Mouse (Mus musculus) MEL (cell line): ENCODE measurements at regions not wholly inside any gene's neighbourhood (a gene's known extent, or its start where the extent isn't known, plus 50 kb on each side); places are given as distances from the start of the nearest gene placed in this dataset.

Experiments
- DNase-seq: peaks from one replicate; pipeline ENCODE4 v3.0.0; 2011; ENCODE audit warnings: low read depth, low spot score
- H3K27ac ChIP-seq: 2 replicates; pipeline ENCODE4 v1.5.1; 2012; ENCODE audit warnings: low read depth, mild to moderate bottlenecking, control low read depth, low read length, moderate library complexity; ENCODE audit not compliant: control insufficient read depth
- H3K27me3 ChIP-seq, 2 experiments: fragments of 150-350 bp in 1 of 2; sonication (generic) in 1 of 2; 2 replicates each; pipeline ENCODE4 v1.6.1; 2012; ENCODE audit warnings: low read length in 2 of 2, mild to moderate bottlenecking in 2 of 2, improper control_type of control experiment in 1 of 2, moderate library complexity in 1 of 2; ENCODE audit not compliant: insufficient read depth in 2 of 2, control insufficient read depth in 1 of 2
- H3K36me3 ChIP-seq, 2 experiments: 2 replicates each; pipeline ENCODE4 v1.6.1; 2012 to 2014; ENCODE audit warnings: low read length in 2 of 2, improper control_type of control experiment in 1 of 2, inconsistent platforms in 1 of 2, mild to moderate bottlenecking in 1 of 2; ENCODE audit not compliant: insufficient read depth in 2 of 2, control insufficient read depth in 1 of 2
- H3K4me1 ChIP-seq, 2 experiments: fragments of 150-350 bp in 1 of 2; sonication (generic) in 1 of 2; 2 replicates each; pipeline ENCODE4 v1.6.1; 2012; ENCODE audit warnings: low read length in 2 of 2, improper control_type of control experiment in 1 of 2, mild to moderate bottlenecking in 1 of 2; ENCODE audit not compliant: insufficient read depth in 2 of 2, control insufficient read depth in 1 of 2
- H3K4me3 ChIP-seq, 2 experiments: fragments of 150-350 bp in 1 of 2; sonication (generic) in 1 of 2; 2 replicates each; pipeline ENCODE4 v1.5.1; 2012; ENCODE audit warnings: low read depth in 2 of 2, low read length in 2 of 2, mild to moderate bottlenecking in 2 of 2, moderate library complexity in 2 of 2, control low read depth in 1 of 2, improper control_type of control experiment in 1 of 2; ENCODE audit not compliant: control insufficient read depth in 1 of 2, insufficient read depth in 1 of 2
- H3K79me2 ChIP-seq: 2 replicates; pipeline ENCODE4 v1.6.1; 2012; ENCODE audit warnings: mild to moderate bottlenecking, low read length, moderate library complexity; ENCODE audit not compliant: control insufficient read depth, poor library complexity, insufficient read depth
- H3K9ac ChIP-seq: 2 replicates; pipeline ENCODE4 v1.6.1; 2012; ENCODE audit warnings: low read depth, mild to moderate bottlenecking, control low read depth, low read length, moderate library complexity; ENCODE audit not compliant: control insufficient read depth, poor library complexity, severe bottlenecking
- H3K9me3 ChIP-seq: fragments of 150-350 bp; sonication (generic); replicated peaks from 2 replicates; pipeline ENCODE4 v1.6.1; 2012; ENCODE audit warnings: mild to moderate bottlenecking, low read length, improper control_type of control experiment, moderate library complexity; ENCODE audit not compliant: insufficient read depth
- CHD2 ChIP-seq: IDR thresholded peaks from 2 replicates; pipeline ENCODE4 v1.6.1; 2011; ENCODE audit warnings: low read length, improper control_type of control experiment
- CTCF ChIP-seq, 3 experiments: IDR thresholded peaks in 2 of 3; conservative IDR thresholded peaks in 1 of 3; 2 replicates each; pipeline ENCODE4 v1.5.1; 2011 to 2012; ENCODE audit warnings: low read length in 3 of 3, low read depth in 2 of 3, mild to moderate bottlenecking in 2 of 3, improper control_type of control experiment in 1 of 3, inconsistent platforms in 1 of 3, mixed read lengths in 1 of 3, moderate library complexity in 1 of 3; ENCODE audit not compliant: control insufficient read depth in 1 of 3, insufficient read depth in 1 of 3, poor library complexity in 1 of 3, severe bottlenecking in 1 of 3
- E2F4 ChIP-seq: IDR thresholded peaks from 2 replicates; pipeline ENCODE4 v1.6.1; 2011; ENCODE audit warnings: low read depth, low read length, improper control_type of control experiment, borderline replicate concordance
- ELF1 ChIP-seq: IDR thresholded peaks from 2 replicates; pipeline ENCODE4 v1.6.1; 2014; ENCODE audit warnings: low read depth, mild to moderate bottlenecking, inconsistent platforms, low read length, improper control_type of control experiment, moderate library complexity
- EP300 ChIP-seq, 2 experiments: IDR thresholded peaks; 2 replicates each; pipeline ENCODE4 v1.6.1; 2011; ENCODE audit warnings: improper control_type of control experiment in 2 of 2, low read length in 2 of 2, low read depth in 1 of 2, mild to moderate bottlenecking in 1 of 2
- ETS1 ChIP-seq: IDR thresholded peaks from 2 replicates; pipeline ENCODE4 v1.6.1; 2012; ENCODE audit warnings: low read depth, mild to moderate bottlenecking, inconsistent platforms, low read length, improper control_type of control experiment, moderate library complexity
- HCFC1 ChIP-seq: IDR thresholded peaks from 2 replicates; pipeline ENCODE4 v1.6.1; 2012; ENCODE audit warnings: low read depth, mild to moderate bottlenecking, inconsistent platforms, low read length, improper control_type of control experiment, moderate library complexity
- MAFK ChIP-seq: IDR thresholded peaks from 2 replicates; pipeline ENCODE4 v1.6.1; 2011; ENCODE audit warnings: low read depth, mild to moderate bottlenecking, low read length, improper control_type of control experiment, borderline replicate concordance
- MAX ChIP-seq: IDR thresholded peaks from 2 replicates; pipeline ENCODE4 v1.6.1; 2011; ENCODE audit warnings: low read length, improper control_type of control experiment
- MXI1 ChIP-seq: IDR thresholded peaks from 2 replicates; pipeline ENCODE4 v1.6.1; 2011; ENCODE audit warnings: mild to moderate bottlenecking, low read depth, low read length, improper control_type of control experiment
- MYB ChIP-seq: IDR thresholded peaks from 2 replicates; pipeline ENCODE4 v1.6.1; 2011; ENCODE audit warnings: mild to moderate bottlenecking, low read depth, low read length, improper control_type of control experiment
- MYC ChIP-seq: IDR thresholded peaks from 2 replicates; pipeline ENCODE4 v1.6.1; 2011; ENCODE audit warnings: low read depth, mild to moderate bottlenecking, low read length, improper control_type of control experiment, moderate library complexity
- RAD21 ChIP-seq: IDR thresholded peaks from 2 replicates; pipeline ENCODE4 v1.6.1; 2011; ENCODE audit warnings: mild to moderate bottlenecking, low read depth, low read length, improper control_type of control experiment
- RCOR1 ChIP-seq: IDR thresholded peaks from 2 replicates; pipeline ENCODE4 v1.6.1; 2012; ENCODE audit warnings: low read depth, mild to moderate bottlenecking, inconsistent platforms, low read length, improper control_type of control experiment
- SIN3A ChIP-seq: IDR thresholded peaks from 2 replicates; pipeline ENCODE4 v1.6.1; 2012; ENCODE audit warnings: low read length, improper control_type of control experiment, inconsistent platforms
- SMC3 ChIP-seq: IDR thresholded peaks from 2 replicates; pipeline ENCODE4 v1.6.1; 2011; ENCODE audit warnings: low read depth, low read length, improper control_type of control experiment
- TCF12 ChIP-seq: IDR thresholded peaks from 2 replicates; pipeline ENCODE4 v1.6.1; 2014; ENCODE audit warnings: low read depth, mild to moderate bottlenecking, inconsistent platforms, low read length, improper control_type of control experiment, moderate library complexity
- ZC3H11A ChIP-seq: IDR thresholded peaks from 2 replicates; pipeline ENCODE4 v1.6.1; 2012; ENCODE audit warnings: low read depth, mild to moderate bottlenecking, inconsistent platforms, low read length, improper control_type of control experiment
- ZKSCAN1 ChIP-seq: IDR thresholded peaks from 2 replicates; pipeline ENCODE4 v1.6.1; 2012; ENCODE audit warnings: low read depth, mild to moderate bottlenecking, inconsistent platforms, low read length, improper control_type of control experiment, moderate library complexity
- ZMIZ1 ChIP-seq: IDR thresholded peaks from 2 replicates; pipeline ENCODE4 v1.6.1; 2012; ENCODE audit warnings: low read depth, mild to moderate bottlenecking, inconsistent platforms, low read length, improper control_type of control experiment, moderate library complexity

DNA sequence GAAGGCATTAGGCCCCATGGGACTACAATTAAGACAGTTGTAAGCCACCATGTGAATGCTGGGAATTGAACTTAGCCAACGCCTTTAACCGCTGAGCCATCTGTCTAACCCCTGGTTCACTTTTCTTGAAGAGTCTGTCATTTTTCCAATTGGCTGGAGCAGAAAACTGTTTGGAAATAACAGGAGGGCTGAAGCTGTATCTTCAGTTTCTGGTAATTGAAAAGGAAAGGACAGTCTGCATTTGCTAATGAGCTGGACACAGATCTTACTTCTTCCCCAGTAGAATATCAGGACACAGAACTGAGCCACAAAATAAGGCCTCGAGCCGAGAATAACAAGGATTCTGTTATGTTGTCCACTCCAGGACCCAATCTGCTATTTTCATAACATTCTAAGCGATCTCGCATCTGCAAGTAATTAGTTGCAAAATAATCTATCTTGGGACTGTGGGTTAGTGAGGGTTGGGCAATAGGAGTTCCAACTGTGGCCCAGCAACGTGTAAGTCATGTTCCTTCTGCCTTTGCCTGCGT lies 277.4 kb upstream of the Bmper start:
- no peak overlapping the region for H3K27ac ChIP-seq
- TF ChIP-seq SIN3A (no peak), E2F4 (no peak), ELF1 (no peak), CTCF (IDR thresholded peaks at IDR 0.05 in 2 of 3, conservative IDR thresholded peaks at IDR 0.05 in 1 of 3; ENCODE audit: control insufficient read depth in 1 of 3, insufficient read depth in 1 of 3, low read depth in 2 of 3, low read length in 3 of 3, poor library complexity in 1 of 3, severe bottlenecking in 1 of 3) (no peak), RAD21 (no peak), SMC3 (no peak), RCOR1 (no peak), TCF12 (no peak), ZC3H11A (no peak), ZMIZ1 (no peak)
- TF ChIP-seq, all 39 proteins: peak for 0
- Histone ChIP-seq H3K4me1 (no peaks in the 10 kb centered on the region), H3K9ac (no peak overlapping the region), H3K27me3 (no peaks in the 10 kb centered on the region), H3K4me3 (no peak overlapping the region), H3K9me3 (no peaks in the 10 kb centered on the region), H3K79me2 (no peaks in the 10 kb centered on the region), H3K36me3 (no peaks in the 10 kb centered on the region)
- DNase-seq, result no peak

DNA sequence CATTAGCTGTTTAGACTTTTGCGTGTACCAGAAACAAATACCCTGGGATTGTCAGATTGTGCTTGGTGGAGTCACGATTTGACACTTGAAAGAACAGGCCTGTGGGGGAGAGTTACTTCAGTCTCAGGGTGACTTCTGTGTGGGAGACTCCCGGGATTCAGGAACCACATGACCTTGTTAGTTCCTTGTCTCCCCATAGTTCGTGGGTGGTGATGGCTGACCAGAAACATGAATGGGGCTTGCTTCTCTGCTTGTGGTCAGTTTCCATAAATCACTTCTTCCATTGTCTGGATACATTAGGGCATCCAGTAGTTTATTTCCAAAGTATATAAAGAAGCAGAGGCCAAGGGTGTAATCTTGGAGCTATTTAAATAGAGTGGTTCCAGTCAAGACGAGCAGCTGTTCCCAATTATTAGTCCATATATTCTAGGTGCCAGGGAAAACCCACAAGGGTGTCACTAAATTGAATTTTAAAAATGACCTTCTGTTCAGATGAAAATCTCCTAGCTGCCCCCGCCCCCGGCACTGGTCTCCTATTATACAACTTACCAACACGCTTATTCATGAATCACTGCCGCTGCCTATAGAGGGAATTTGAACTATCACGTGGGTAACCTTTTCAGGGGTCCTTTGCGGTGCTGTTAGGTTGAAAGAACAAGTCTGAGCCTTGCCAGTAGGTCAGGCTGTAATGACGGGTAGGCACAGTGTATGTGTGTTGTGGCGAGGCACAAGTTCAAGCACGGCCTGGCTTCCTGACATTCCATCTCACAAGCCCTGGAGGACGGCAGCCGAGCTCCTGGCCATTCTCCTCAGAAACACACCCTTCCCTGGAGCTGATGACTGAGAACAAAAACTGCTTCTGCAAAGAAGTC lies 270.1 kb upstream of the Bmper start:
- Histone ChIP-seq H3K79me2 (no peaks in the 10 kb centered on the region), H3K27ac (no peak overlapping the region), H3K4me3 (no peak overlapping the region), H3K36me3 (no peaks in the 10 kb centered on the region), H3K27me3 (no peaks in the 10 kb centered on the region), H3K9me3 (no peaks in the 10 kb centered on the region; the same call in 1 of the 2 replicates), H3K9ac (no peak overlapping the region), H3K4me1 (no peaks in the 10 kb centered on the region)
- DNase-seq, result no peak
- no peak for TF ChIP-seq ZKSCAN1
- TF ChIP-seq ETS1, result no peak
- TF ChIP-seq SIN3A, result no peak
- no peak for TF ChIP-seq EP300 (IDR thresholded peaks at IDR 0.05; ENCODE audit: low read depth in 1 of 2, low read length in 2 of 2)
- no peak for TF ChIP-seq MYC
- no peak for TF ChIP-seq CHD2
- TF ChIP-seq MYB, result no peak
- no peak for TF ChIP-seq ZMIZ1
- no peak for TF ChIP-seq MAX
- no peak for TF ChIP-seq MXI1
- no peak for TF ChIP-seq HCFC1
- no peak for TF ChIP-seq TCF12
- TF ChIP-seq MAFK, result no peak
